Mouse (Mus musculus): Measurements from ENCODE around the gene Cwc27.

The Cwc27 gene

GRCm38 (mm10) chr13:104611296-104611695 is 205.6 kb downstream of the Cwc27 start:
- DNase-seq (ENCODE audit: low spot score in 2 of 2), result no peak

DNA sequence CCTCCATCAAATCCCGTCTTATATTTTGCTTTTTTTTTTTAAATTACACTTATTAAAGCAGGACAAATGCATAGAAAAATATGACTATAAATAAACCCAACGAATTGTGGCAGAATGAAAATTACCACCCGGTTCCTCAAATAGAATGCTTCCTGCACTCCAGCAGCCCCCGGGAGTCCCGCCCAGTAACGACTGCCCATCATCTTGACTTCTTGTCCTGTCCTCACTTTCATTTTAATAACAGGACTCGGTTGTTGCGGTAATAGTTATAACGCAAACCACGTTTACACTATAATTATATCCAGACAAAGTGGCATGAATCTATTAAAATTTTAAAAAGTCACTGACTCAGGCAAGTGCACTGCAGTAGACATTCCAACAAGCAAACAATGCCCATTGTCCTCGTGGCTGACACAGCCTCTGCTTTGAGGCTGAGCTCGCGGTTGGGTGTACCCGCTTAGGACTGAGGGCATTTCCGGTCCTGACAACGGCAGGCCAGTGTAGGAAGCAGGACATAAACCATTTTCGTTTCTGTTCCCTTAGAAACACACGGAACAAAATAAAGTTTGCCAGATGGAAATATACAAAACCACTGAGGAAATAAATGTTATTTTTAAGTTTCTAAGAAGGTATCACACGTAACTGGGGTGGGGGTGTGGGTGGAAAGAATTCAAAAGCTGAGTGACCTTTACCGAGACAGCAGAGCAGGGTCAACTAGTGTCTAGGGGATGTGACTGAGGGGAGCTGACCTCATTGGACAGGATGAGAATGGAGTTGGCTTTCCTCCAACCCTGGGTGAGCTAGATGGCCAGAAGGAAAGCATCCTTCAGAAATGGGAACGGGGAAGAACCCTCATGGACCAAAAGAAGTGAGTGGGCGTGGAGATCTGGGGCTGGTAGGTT is 206.5 kb downstream of the Cwc27 start:
- no peak for DNase-seq (ENCODE audit: low spot score in 2 of 2)

GRCm38 (mm10) chr13:104608516-104608915 is 208.4 kb downstream of the Cwc27 start:
- DNase-seq (ENCODE audit: low spot score in 2 of 2), result no peak

- DNase-seq (ENCODE audit: low spot score in 2 of 2), result no peak
These were observed 210.0 kb downstream of the Cwc27 start for GRCm38 (mm10) chr13:104606786-104607580.

DNA sequence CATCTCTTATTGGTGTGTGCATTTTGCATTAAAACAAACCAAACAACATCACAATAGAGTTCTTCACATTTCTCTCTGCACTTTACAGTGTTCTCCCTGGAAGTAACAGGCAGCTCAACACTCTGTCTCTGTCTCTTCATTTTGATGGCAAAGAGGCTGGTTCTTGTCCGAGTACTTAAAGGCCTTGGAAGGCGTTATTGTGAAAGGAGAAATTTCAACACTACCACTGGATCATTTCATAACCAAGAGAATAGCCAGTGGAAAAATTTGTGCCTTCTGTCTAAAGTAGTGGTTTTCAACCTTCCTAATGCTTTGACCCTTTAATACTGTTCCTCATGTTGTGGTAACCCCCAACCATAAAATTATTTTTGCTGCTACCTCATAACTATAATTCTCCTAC is 211.8 kb downstream of the Cwc27 start:
- DNase-seq (ENCODE audit: low spot score in 2 of 2), result no peak

GRCm38 (mm10) chr13:104602197-104602596 is 214.7 kb downstream of the Cwc27 start:
- no peak for DNase-seq (ENCODE audit: low spot score in 2 of 2)

- peak in 1 of 2 experiments; percentile 32 for DNase-seq (ENCODE audit: low spot score in 2 of 2)
These were observed 215.2 kb downstream of the Cwc27 start for GRCm38 (mm10) chr13:104601783-104602182.

DNA sequence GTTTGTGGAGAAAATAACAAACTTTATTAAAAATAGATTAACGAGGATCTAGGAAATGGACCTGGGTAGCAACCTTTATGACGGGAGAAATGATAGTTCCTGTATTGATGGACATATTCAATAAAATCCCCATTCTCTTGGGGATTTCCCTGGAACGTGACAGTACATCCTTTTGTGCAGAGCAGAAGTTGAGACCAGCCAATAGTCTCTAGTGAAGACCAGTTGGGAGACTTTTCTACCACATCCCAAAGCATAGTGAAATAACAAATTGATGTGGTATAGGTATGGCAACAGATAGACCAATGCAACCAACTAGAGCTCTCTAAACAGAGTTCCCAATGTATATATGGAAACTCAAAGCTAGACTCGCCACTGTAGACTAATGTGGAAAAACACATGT is 220.7 kb downstream of the Cwc27 start:
- DNase-seq (ENCODE audit: low spot score in 2 of 2), result no peak

DNA sequence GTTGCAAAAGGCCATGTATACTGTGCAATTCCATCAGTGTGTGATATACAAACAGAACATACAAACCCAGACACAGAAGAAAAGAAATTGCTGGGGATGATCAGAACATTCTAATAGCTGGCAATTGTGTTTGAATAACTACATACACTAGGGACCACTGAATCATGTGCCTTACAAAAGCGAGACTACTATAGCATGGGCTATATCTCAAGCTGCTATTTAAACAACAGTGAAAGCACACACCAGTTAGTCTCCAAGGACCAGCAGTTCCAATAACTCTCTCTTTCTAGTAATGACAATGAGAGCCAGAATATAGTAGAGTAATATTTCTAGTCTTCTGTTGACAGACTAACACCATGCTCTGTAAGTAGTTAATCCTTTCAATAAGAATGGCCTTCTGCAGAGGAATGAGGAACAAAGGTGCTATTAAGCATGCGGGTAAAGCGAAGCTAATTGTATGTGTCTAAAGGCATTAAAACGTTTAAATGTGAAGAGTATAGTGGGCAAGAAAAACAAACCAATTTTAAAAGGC is 222.1 kb downstream of the Cwc27 start:
- no peak for DNase-seq (ENCODE audit: low spot score in 2 of 2)

- no peak for DNase-seq (ENCODE audit: low spot score in 2 of 2)
These were observed 226.0 kb downstream of the Cwc27 start for GRCm38 (mm10) chr13:104590931-104591330.

- no peak for DNase-seq (ENCODE audit: low spot score in 2 of 2)
These were observed 226.8 kb downstream of the Cwc27 start for GRCm38 (mm10) chr13:104590097-104590607.

- DNase-seq (ENCODE audit: low spot score in 2 of 2), result no peak
These were observed 228.6 kb downstream of the Cwc27 start for GRCm38 (mm10) chr13:104588383-104588782.
